Mouse (Mus musculus): ENCODE measurements around the gene Gtf2i.

- TF ChIP-seq POLR2A (IDR thresholded peaks at IDR 0.05; ENCODE audit: insufficient read depth, low read depth, low read length) (no peak), CTCF (IDR thresholded peaks at IDR 0.05) (no peak), EP300 (IDR thresholded peaks at IDR 0.05; ENCODE audit: insufficient read depth, low read depth, low read length) (no peak)
These were observed 80.4 kb downstream of the Gtf2i start for GRCm38 (mm10) chr5:134234205-134234604.

All from heart, adult 2 months (tissue).